Mouse (Mus musculus) midbrain, embryonic 11.5 days (tissue): ENCODE measurements around the gene Cd86. TPM values are rescaled to one million over a fixed set of nuclear protein-coding genes. Genes with fewer than 3 reads are reported as not detected.

Source experiments
- ATAC-seq: fragments of 200-750 bp; cut with Nextera tagmentation; 2 replicates; pipeline ENCODE4 v1.8.0; 2017; ENCODE audit warnings: moderate TSS enrichment, moderate library complexity; ENCODE audit not compliant: low FRiP score
- DNase-seq: peaks from one replicate; pipeline ENCODE4 v3.0.0; 2015; ENCODE audit warnings: low spot score; ENCODE audit errors: missing footprints
- H3K27ac ChIP-seq: fragments of 300-500 bp; sonication (generic); 2 replicates; pipeline ENCODE4 v1.5.1; 2014; ENCODE audit warnings: low read depth, low read length
- H3K27me3 ChIP-seq: fragments of 300-500 bp; sonication (generic); 2 replicates; pipeline ENCODE4 v1.6.1; 2014; ENCODE audit warnings: mild to moderate bottlenecking, low read length, moderate library complexity, mixed read lengths; ENCODE audit not compliant: control insufficient read depth, insufficient read depth
- H3K36me3 ChIP-seq: fragments of 300-500 bp; sonication (generic); 2 replicates; pipeline ENCODE4 v1.6.1; 2014; ENCODE audit warnings: mild to moderate bottlenecking, low read length, moderate library complexity, mixed read lengths; ENCODE audit not compliant: control insufficient read depth, insufficient read depth
- H3K4me1 ChIP-seq: fragments of 300-500 bp; sonication (generic); 2 replicates; pipeline ENCODE4 v1.6.1; 2014; ENCODE audit warnings: low read length; ENCODE audit not compliant: control insufficient read depth, insufficient read depth
- H3K4me2 ChIP-seq: fragments of 300-500 bp; sonication (generic); 2 replicates; pipeline ENCODE4 v1.6.1; 2014; ENCODE audit warnings: mild to moderate bottlenecking, moderate library complexity
- H3K4me3 ChIP-seq: fragments of 300-500 bp; sonication (generic); 2 replicates; pipeline ENCODE4 v1.5.1; 2014; ENCODE audit warnings: low read depth, low read length
- H3K9ac ChIP-seq: fragments of 300-500 bp; sonication (generic); 2 replicates; pipeline ENCODE4 v1.6.1; 2014; ENCODE audit warnings: low read length
- H3K9me3 ChIP-seq: fragments of 300-500 bp; sonication (generic); 2 replicates; pipeline ENCODE4 v1.6.1; 2016; ENCODE audit warnings: low read length; ENCODE audit not compliant: control insufficient read depth
- WGBS: fragments of 180-500 bp; shearing (Covaris S2); extraction: QIAGEN DNeasy Blood & Tissue Kit; methylation state at CpG from one replicate; pipeline ENCODE4 v1.1.7; 2014; 5-methylcytosine and 5-hydroxymethylcytosine counted together
- polyA plus RNA-seq: library from polyadenylated mRNA; unstranded; fragments of >200 nt; fragmentation: Nextera tagmentation; extraction: Ambion mirVana; gene quantifications from 2 replicates; pipeline ENCODE4 v1.2.1, GENCODE M21; 2014

The Cd86 gene
- 1.6 and 2.3 TPM in 2 replicates for polyA plus RNA-seq

GRCm38 (mm10) chr16:36665782-36666181 lies at the start of gene Cd86:
Gene Cd86 (minus strand): TSS chr16:36666081.
- 91% methylated on average over 13 of the region's 13 CpGs for WGBS
- Histone ChIP-seq H3K27me3 (no peaks in the 10 kb centered on the region), H3K36me3 (no peaks in the 10 kb centered on the region), H3K4me1 (no peaks in the 10 kb centered on the region), H3K9me3 (no peaks in the 10 kb centered on the region), H3K9ac (no peak within 1 kb of the TSS), H3K4me3 (no peak within 1 kb of the TSS), H3K27ac (no peak within 1 kb of the TSS), H3K4me2 (no peak within 1 kb of the TSS)
- ATAC-seq (no peak), DNase-seq (no peak)

- H3K9ac ChIP-seq, result no peak overlapping the region
- H3K4me2 ChIP-seq, result no peak overlapping the region
- H3K4me3 ChIP-seq, result no peak overlapping the region
- no peaks in the 10 kb centered on the region for H3K4me1 ChIP-seq
- H3K27ac ChIP-seq, result no peak overlapping the region
- ATAC-seq, result no peak
- DNase-seq, result no peak
- no peaks in the 10 kb centered on the region for H3K9me3 ChIP-seq
- no peaks in the 10 kb centered on the region for H3K27me3 ChIP-seq
- WGBS, result 91% methylated on average over 12 of the region's 12 CpGs
- H3K36me3 ChIP-seq, result no peaks in the 10 kb centered on the region
Observed at GRCm38 (mm10) chr16:36711760-36712159, 45.9 kb upstream of the Cd86 start.

- 94% methylated on average over 2 of the region's 2 CpGs for WGBS
- H3K4me1 ChIP-seq, result no peaks in the 10 kb centered on the region
- H3K9me3 ChIP-seq, result no peaks in the 10 kb centered on the region
- H3K27ac ChIP-seq, result no peak overlapping the region
- no peaks in the 10 kb centered on the region for H3K27me3 ChIP-seq
- no peaks in the 10 kb centered on the region for H3K36me3 ChIP-seq
- H3K4me2 ChIP-seq, result no peak overlapping the region
- H3K9ac ChIP-seq, result no peak overlapping the region
- H3K4me3 ChIP-seq, result no peak overlapping the region
- ATAC-seq (no peak), DNase-seq (no peak)
Observed at GRCm38 (mm10) chr16:36710794-36711193, 44.9 kb upstream of the Cd86 start.

GRCm38 (mm10) chr16:36709405-36709804 lies 43.5 kb upstream of the Cd86 start:
- 93% methylated on average over 17 of the region's 17 CpGs for WGBS
- no peak overlapping the region for H3K27ac ChIP-seq
- H3K36me3 ChIP-seq, result no peaks in the 10 kb centered on the region
- H3K4me3 ChIP-seq, result no peak overlapping the region
- no peaks in the 10 kb centered on the region for H3K4me1 ChIP-seq
- no peak overlapping the region for H3K9ac ChIP-seq
- DNase-seq (peak; percentile 33), ATAC-seq (no peak)
- no peaks in the 10 kb centered on the region for H3K9me3 ChIP-seq
- no peaks in the 10 kb centered on the region for H3K27me3 ChIP-seq
- no peak overlapping the region for H3K4me2 ChIP-seq

GRCm38 (mm10) chr16:36708751-36709150 lies 42.9 kb upstream of the Cd86 start:
- 87% methylated on average over 7 of the region's 7 CpGs for WGBS
- no peak overlapping the region for H3K9ac ChIP-seq
- ATAC-seq (no peak), DNase-seq (peak; percentile 51)
- H3K27me3 ChIP-seq, result no peaks in the 10 kb centered on the region
- no peaks in the 10 kb centered on the region for H3K36me3 ChIP-seq
- H3K9me3 ChIP-seq, result no peaks in the 10 kb centered on the region
- H3K4me1 ChIP-seq, result no peaks in the 10 kb centered on the region
- no peak overlapping the region for H3K27ac ChIP-seq
- H3K4me3 ChIP-seq, result no peak overlapping the region
- H3K4me2 ChIP-seq, result no peak overlapping the region

- peak; percentile 33 for DNase-seq
- no peak overlapping the region for H3K27ac ChIP-seq
- H3K9ac ChIP-seq, result no peak overlapping the region
- no peak for ATAC-seq
- H3K4me1 ChIP-seq, result no peaks in the 10 kb centered on the region
- H3K27me3 ChIP-seq, result no peaks in the 10 kb centered on the region
- H3K4me2 ChIP-seq, result no peak overlapping the region
- 74% methylated on average over 6 of the region's 6 CpGs for WGBS
- no peaks in the 10 kb centered on the region for H3K36me3 ChIP-seq
- H3K9me3 ChIP-seq, result no peaks in the 10 kb centered on the region
- no peak overlapping the region for H3K4me3 ChIP-seq
Observed at GRCm38 (mm10) chr16:36707702-36708423, 42.0 kb upstream of the Cd86 start.

- Histone ChIP-seq H3K4me2 (no peak overlapping the region), H3K27me3 (no peaks in the 10 kb centered on the region), H3K4me1 (no peaks in the 10 kb centered on the region), H3K9me3 (no peaks in the 10 kb centered on the region), H3K9ac (no peak overlapping the region), H3K36me3 (no peaks in the 10 kb centered on the region), H3K27ac (no peak overlapping the region), H3K4me3 (no peak overlapping the region)
- WGBS, result 83% methylated on average over 2 of the region's 2 CpGs
- ATAC-seq (no peak), DNase-seq (no peak)
Observed at GRCm38 (mm10) chr16:36700484-36700883, 34.6 kb upstream of the Cd86 start.

- 84% methylated on average over 8 of the region's 8 CpGs for WGBS
- Histone ChIP-seq H3K9ac (no peak overlapping the region), H3K4me2 (no peak overlapping the region), H3K4me1 (peaks cover 7% of the 10 kb centered on the region), H3K36me3 (no peaks in the 10 kb centered on the region), H3K9me3 (no peaks in the 10 kb centered on the region), H3K4me3 (no peak overlapping the region), H3K27me3 (peaks cover 6% of the 10 kb centered on the region; the same call in 1 of the 2 replicates), H3K27ac (no peak overlapping the region)
- ATAC-seq, result no peak
- no peak for DNase-seq
Observed at GRCm38 (mm10) chr16:36697331-36697730, 31.4 kb upstream of the Cd86 start.

GRCm38 (mm10) chr16:36694798-36695290 lies 29.0 kb upstream of the Cd86 start:
- Histone ChIP-seq H3K4me1 (peaks cover 7% of the 10 kb centered on the region), H3K4me2 (no peak overlapping the region), H3K9me3 (no peaks in the 10 kb centered on the region), H3K9ac (no peak overlapping the region), H3K27me3 (peaks cover 6% of the 10 kb centered on the region; the same call in 1 of the 2 replicates), H3K36me3 (no peaks in the 10 kb centered on the region), H3K27ac (no peak overlapping the region), H3K4me3 (no peak overlapping the region)
- WGBS, result 63% methylated on average over 9 of the region's 9 CpGs
- no peak for ATAC-seq
- DNase-seq, result no peak
